Mouse (Mus musculus): ENCODE data around the gene Fstl4.

DNA sequence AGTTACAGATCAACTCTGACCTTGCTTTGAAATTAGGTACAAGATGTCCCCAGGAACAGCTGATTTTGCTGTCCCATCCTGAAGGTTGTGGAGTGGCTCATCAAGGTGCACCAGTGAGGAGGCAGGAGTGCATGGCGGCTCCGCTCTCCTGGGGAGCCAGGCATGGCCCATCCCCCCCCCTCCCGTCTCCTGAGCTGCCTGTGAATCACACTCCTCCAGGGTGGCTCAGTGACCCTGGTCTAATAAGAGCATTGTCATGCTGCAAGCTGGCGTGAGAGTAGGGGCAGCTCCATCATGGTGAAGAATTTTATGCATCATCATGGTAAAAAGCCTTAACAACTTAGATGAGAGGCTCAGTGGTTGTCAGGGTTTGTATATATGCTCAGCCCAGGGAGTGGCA lies 11.2 kb upstream of the Fstl4 start:
- TF ChIP-seq CTCF (IDR thresholded peaks at IDR 0.05; ENCODE audit: low read depth, low read length) = no peak
- TF ChIP-seq POLR2A (IDR thresholded peaks at IDR 0.05; ENCODE audit: borderline replicate concordance, low read depth, low read length) = no peak
